Mouse (Mus musculus): ENCODE data around the gene Mapk9.

- TF ChIP-seq CTCF (IDR thresholded peaks at IDR 0.05; ENCODE audit: extremely low read depth, insufficient read length, insufficient replicate concordance, low read depth, low read length), result no peak
- TF ChIP-seq POLR2A (IDR thresholded peaks at IDR 0.05; ENCODE audit: low read depth, low read length), result no peak
Observed at GRCm38 (mm10) chr11:49888469-49888868, 41.9 kb downstream of the Mapk9 start.

Measured in small intestine, adult 2 months (tissue).